Mouse (Mus musculus): ENCODE results near the gene Ciapin1.

Ciapin1 gene

GRCm38 (mm10) chr8:94780491-94781154 lies 57.5 kb downstream of the Ciapin1 start:
- no peak for DNase-seq (ENCODE audit: low read depth, low spot score)

- DNase-seq (ENCODE audit: low read depth, low spot score): no peak
These were observed 58.4 kb downstream of the Ciapin1 start for GRCm38 (mm10) chr8:94779534-94780294.

- no peak for DNase-seq (ENCODE audit: low read depth, low spot score)
These were observed 59.1 kb downstream of the Ciapin1 start for GRCm38 (mm10) chr8:94778895-94779533.

- no peak for DNase-seq (ENCODE audit: low read depth, low spot score)
These were observed 59.7 kb downstream of the Ciapin1 start for GRCm38 (mm10) chr8:94778473-94778872.

GRCm38 (mm10) chr8:94778036-94778435 lies 60.1 kb downstream of the Ciapin1 start:
- no peak for DNase-seq (ENCODE audit: low read depth, low spot score)

GRCm38 (mm10) chr8:94776346-94776745 lies 61.8 kb downstream of the Ciapin1 start:
- no peak for DNase-seq (ENCODE audit: low read depth, low spot score)

GRCm38 (mm10) chr8:94774601-94775000 lies 63.6 kb downstream of the Ciapin1 start:
- DNase-seq (ENCODE audit: low read depth, low spot score): no peak

GRCm38 (mm10) chr8:94773700-94774171 lies 64.4 kb downstream of the Ciapin1 start:
- DNase-seq (ENCODE audit: low read depth, low spot score): no peak

- no peak for DNase-seq (ENCODE audit: low read depth, low spot score)
These were observed 65.1 kb downstream of the Ciapin1 start for GRCm38 (mm10) chr8:94773048-94773447.

GRCm38 (mm10) chr8:94771941-94772670 lies 66.1 kb downstream of the Ciapin1 start, which contains the start of gene Cx3cl1:
Cx3cl1 (plus strand) TSS chr8:94772009.
- DNase-seq (ENCODE audit: low read depth, low spot score): peak; percentile 34

GRCm38 (mm10) chr8:94770945-94771344 lies 67.2 kb downstream of the Ciapin1 start:
- no peak for DNase-seq (ENCODE audit: low read depth, low spot score)
